Mouse (Mus musculus): ENCODE data around the gene Arl3. TPM values are rescaled to one million over a fixed set of nuclear protein-coding genes. Genes with fewer than 3 reads are reported as not detected.
A peak's percentile ranks its signal among the peaks of the same experiment; 100 is the strongest.

Gene Arl3
- total and polyA plus RNA-seq, 3 experiments, result 24.1 to 46.5 (median 45.3) TPM

DNA sequence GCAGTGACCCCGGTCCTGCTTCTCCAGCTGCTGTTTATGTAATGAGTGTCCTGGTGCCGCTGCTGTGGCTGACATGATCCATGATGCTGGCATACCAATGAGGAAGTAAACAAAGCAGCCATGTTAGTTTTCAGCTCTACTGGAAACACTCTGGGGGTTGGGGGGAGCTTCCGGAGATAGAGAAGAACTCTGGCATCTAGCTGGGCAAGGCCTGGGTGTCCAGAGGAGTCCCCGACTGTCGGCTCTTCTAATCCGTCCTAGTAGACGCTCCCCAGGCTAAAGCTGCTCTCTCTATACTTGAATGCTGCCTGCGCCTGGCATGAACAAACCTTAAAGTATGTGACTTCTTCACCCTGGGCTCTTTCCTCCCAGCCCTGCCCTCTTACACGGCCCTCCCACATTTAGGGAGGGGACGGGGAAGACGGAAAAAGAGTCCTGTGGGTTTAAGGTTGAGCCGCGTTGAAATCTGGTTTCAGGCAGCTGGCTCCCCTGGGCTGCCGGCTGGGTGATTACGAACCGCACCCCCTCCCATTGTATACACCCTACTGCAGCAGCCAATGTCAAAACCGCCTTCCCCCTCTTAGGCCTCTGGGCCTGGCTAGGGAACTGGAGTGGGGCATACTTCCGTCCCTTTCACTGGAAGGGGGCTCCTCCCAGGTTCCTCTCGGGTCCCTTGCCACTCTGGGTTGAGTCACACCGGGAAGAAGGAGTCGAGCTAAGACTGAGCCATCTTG, 69.5 kb downstream of the Arl3 start (continued):
- TF ChIP-seq TBP (conservative IDR thresholded peaks at IDR 0.05; ENCODE audit: low read depth, low read length) (peak; percentile 68; the same call in 1 of the 2 replicates), ETS1 (conservative IDR thresholded peaks at IDR 0.05; ENCODE audit: low read depth, low read length) (peak; percentile 46)

DNA sequence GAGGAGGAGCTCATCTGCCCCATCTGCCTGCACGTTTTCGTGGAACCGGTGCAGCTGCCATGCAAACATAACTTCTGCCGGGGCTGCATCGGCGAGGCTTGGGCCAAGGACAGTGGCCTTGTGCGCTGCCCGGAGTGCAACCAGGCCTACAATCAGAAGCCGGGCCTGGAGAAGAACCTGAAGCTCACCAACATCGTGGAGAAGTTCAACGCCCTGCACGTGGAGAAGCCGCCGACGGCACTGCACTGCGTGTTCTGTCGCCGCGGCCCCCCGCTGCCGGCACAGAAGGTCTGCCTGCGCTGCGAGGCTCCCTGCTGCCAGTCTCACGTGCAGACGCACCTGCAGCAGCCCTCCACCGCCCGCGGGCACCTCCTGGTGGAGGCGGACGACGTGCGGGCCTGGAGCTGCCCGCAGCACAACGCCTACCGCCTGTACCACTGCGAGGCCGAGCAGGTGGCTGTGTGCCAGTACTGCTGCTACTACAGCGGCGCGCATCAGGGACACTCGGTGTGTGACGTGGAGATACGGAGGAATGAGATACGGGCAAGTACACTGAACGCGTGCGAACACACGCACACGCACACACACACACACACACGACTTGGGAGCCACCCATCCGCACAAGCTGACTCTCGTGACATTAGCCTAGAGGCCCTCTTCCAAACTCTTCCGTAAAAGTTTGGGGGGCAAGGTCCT, 70.4 kb downstream of the Arl3 start:
- H3K4me3 ChIP-seq (replicated peaks in 1 of 3; ENCODE audit: low read depth in 2 of 3, low read length in 2 of 3, poor library complexity in 1 of 3), result peak overlapping the region; percentile 82 to 93 (median 93)
- no peaks in the 10 kb centered on the region for H3K9me3 ChIP-seq (replicated peaks; ENCODE audit: low read length)
- H3K79me2 ChIP-seq (replicated peaks; ENCODE audit: control insufficient read depth, extremely low read depth, insufficient read depth, poor library complexity, severe bottlenecking), result peaks cover 51% of the 10 kb centered on the region
- peak overlapping the region; percentile 82 for H3K4me2 ChIP-seq (ENCODE audit: insufficient read depth, low read depth, poor library complexity, severe bottlenecking)
- dilution Hi-C loops (cut with MboI; ENCODE audit: extremely low pct_ligation_motif_present, extremely low pct_unique_long_range_greater_than_20kb, low sequenced_read_pairs) (no loop called here), in situ Hi-C loops (cut with MboI; ENCODE audit: low pct_ligation_motif_present, low pct_unique_long_range_greater_than_20kb, low sequenced_read_pairs) (no loop called here)
- peak; percentile 62 for DNase-seq (ENCODE audit: extremely low read depth)
- H3K27me3 ChIP-seq (replicated peaks), result no peaks in the 10 kb centered on the region
- peak overlapping the region; percentile 96 for H3K27ac ChIP-seq (ENCODE audit: insufficient read depth, low read depth)
- peaks cover 10 to 32% of the 10 kb centered on the region in 2 experiments for H3K36me3 ChIP-seq (replicated peaks in 1 of 2; ENCODE audit: control insufficient read depth in 1 of 2, insufficient read depth in 1 of 2, low read length in 1 of 2)
- peak overlapping the region; percentile 98 for H3K9ac ChIP-seq (ENCODE audit: insufficient read depth, low read depth)
- peaks cover 6 to 28% of the 10 kb centered on the region in 2 experiments for H3K4me1 ChIP-seq (ENCODE audit: control insufficient read depth in 1 of 2, insufficient read depth in 2 of 2)
- TF ChIP-seq E2F4 (IDR thresholded peaks at IDR 0.05; ENCODE audit: insufficient replicate concordance, low read depth, low read length) (no peak), TBP (conservative IDR thresholded peaks at IDR 0.05; ENCODE audit: low read depth, low read length) (no peak), MYC (IDR thresholded peaks at IDR 0.05; ENCODE audit: low read depth, low read length) (peak; percentile 7; the same call in 1 of the 2 replicates), KAT2A (IDR thresholded peaks at IDR 0.05; ENCODE audit: insufficient replicate concordance, low read length) (no peak), GABPA (IDR thresholded peaks at IDR 0.05; ENCODE audit: insufficient replicate concordance, low read depth, low read length) (no peak), EP300 (IDR thresholded peaks at IDR 0.05; ENCODE audit: low read length) (no peak), CHD2 (IDR thresholded peaks at IDR 0.05; ENCODE audit: low read length) (no peak), POLR2A (IDR thresholded peaks at IDR 0.05; ENCODE audit: low read depth, low read length) (no peak; the same call in 1 of the 2 replicates), MAFK (IDR thresholded peaks at IDR 0.05; ENCODE audit: insufficient replicate concordance, low read length) (no peak), MAX (IDR thresholded peaks at IDR 0.05; ENCODE audit: low read length) (peak; percentile 82), ZNF384 (IDR thresholded peaks at IDR 0.05; ENCODE audit: low read depth, low read length) (no peak), ZMIZ1 (IDR thresholded peaks at IDR 0.05; ENCODE audit: low read depth, low read length) (no peak), TCF12 (IDR thresholded peaks at IDR 0.05; ENCODE audit: low read depth, low read length) (peak; percentile 68), NELFE (IDR thresholded peaks at IDR 0.05; ENCODE audit: low read depth, low read length) (no peak), IRF4 (IDR thresholded peaks at IDR 0.05; ENCODE audit: low read depth, low read length) (no peak), SMC3 (IDR thresholded peaks at IDR 0.05; ENCODE audit: low read depth, low read length) (peak; percentile 47), BHLHE40 (IDR thresholded peaks at IDR 0.05; ENCODE audit: low read depth, low read length) (peak; percentile 99), MAZ (IDR thresholded peaks at IDR 0.05; ENCODE audit: low read depth, low read length) (peak; percentile 13; the same call in 1 of the 2 replicates), UBTF (IDR thresholded peaks at IDR 0.05; ENCODE audit: low read depth, low read length) (peak; percentile 82), MEF2A (IDR thresholded peaks at IDR 0.05; ENCODE audit: borderline replicate concordance, low read depth, low read length) (no peak), HCFC1 (IDR thresholded peaks at IDR 0.05; ENCODE audit: low read depth, low read length) (no peak; the same call in 1 of the 2 replicates), CTCF (conservative IDR thresholded peaks at IDR 0.05 in 1 of 2, IDR thresholded peaks at IDR 0.05 in 1 of 2; ENCODE audit: low read depth in 2 of 2, low read length in 2 of 2) (peak in 1 of 2 experiments; percentile 59; a peak in 2 of 4 replicates), USF2 (conservative IDR thresholded peaks at IDR 0.05; ENCODE audit: low read depth, low read length) (no peak), ETS1 (conservative IDR thresholded peaks at IDR 0.05; ENCODE audit: low read depth, low read length) (peak; percentile 46), ZC3H11A (IDR thresholded peaks at IDR 0.05; ENCODE audit: low read depth, low read length) (no peak), USF1 (IDR thresholded peaks at IDR 0.05; ENCODE audit: low read depth, low read length) (no peak), NRF1 (IDR thresholded peaks at IDR 0.05; ENCODE audit: low read depth, low read length) (0 out of 2 replicates have a peak, but pooled peaks have one; percentile 6), JUN (IDR thresholded peaks at IDR 0.05; ENCODE audit: insufficient read depth, low read depth, low read length) (no peak), POLR2AphosphoS2 (IDR thresholded peaks at IDR 0.05; ENCODE audit: low read depth, low read length) (no peak), MXI1 (IDR thresholded peaks at IDR 0.05; ENCODE audit: low read depth, low read length) (peak; percentile 89), RCOR1 (conservative IDR thresholded peaks at IDR 0.05; ENCODE audit: low read depth, low read length) (no peak), SIN3A (IDR thresholded peaks at IDR 0.05; ENCODE audit: low read length) (peak; percentile 65), JUND (conservative IDR thresholded peaks at IDR 0.05; ENCODE audit: low read depth, low read length) (no peak), RAD21 (IDR thresholded peaks at IDR 0.05; ENCODE audit: low read depth, low read length) (peak; percentile 20), ZKSCAN1 (IDR thresholded peaks at IDR 0.05; ENCODE audit: borderline replicate concordance, low read depth, low read length) (no peak)

All from CH12.LX (cell line).